In the genomic region with DNA sequence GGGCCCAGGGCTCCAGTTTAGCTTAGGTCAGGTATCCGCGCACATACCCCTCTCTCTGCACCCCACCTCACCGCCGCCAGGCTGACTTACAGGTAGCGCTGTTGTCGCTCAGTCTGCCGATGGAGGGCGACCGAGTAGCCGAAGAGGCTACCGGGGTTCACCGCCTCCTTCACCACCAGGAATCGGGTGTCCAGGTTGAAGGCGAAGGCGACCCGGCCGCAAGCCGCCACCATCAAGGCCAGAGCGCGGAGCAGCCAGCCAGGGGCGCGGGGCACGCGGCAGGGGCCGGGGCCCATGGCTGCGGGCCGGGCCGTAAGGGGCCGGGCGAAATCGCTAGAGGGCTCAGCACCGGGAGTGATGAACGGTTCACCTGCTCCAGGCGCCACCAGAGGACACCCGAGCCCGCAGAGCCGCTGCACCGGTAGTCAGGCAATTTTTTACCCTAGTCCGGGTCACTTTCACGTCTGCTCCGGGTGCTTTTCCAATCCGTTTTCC, we compare ENCODE assay signal across 8 mouse cellular contexts. TPM values are rescaled to one million over a fixed set of nuclear protein-coding genes. Genes with fewer than 3 reads are reported as not detected.
A peak's percentile ranks its signal among the peaks of the same experiment; 100 is the strongest.
DNase-seq lines count a peak whose midpoint lies in the region; ATAC-seq and TF ChIP-seq lines count a peak whose summit lies in the region.

No protein-coding gene starts in this region.

- no peaks in the 10 kb centered on the region for H3K36me3 ChIP-seq in intestine, postnatal 0 days (ENCODE audit: control insufficient read depth, insufficient read depth)
- H3K36me3 ChIP-seq in limb, embryonic 14.5 days (ENCODE audit: control insufficient read depth, insufficient read depth, low read length), result no peaks in the 10 kb centered on the region
- no peaks in the 10 kb centered on the region for H3K36me3 ChIP-seq in midbrain, embryonic 15.5 days (replicated peaks)
- no peaks in the 10 kb centered on the region for H3K36me3 ChIP-seq in stomach, embryonic 15.5 days

- 1% methylated on average over 42 of the region's 42 CpGs for WGBS in intestine, postnatal 0 days
- 0% methylated on average over 38 of the region's 42 CpGs for WGBS in limb, embryonic 14.5 days
- WGBS in midbrain, embryonic 15.5 days, result under 1% methylated on average over 42 of the region's 42 CpGs
- under 1% methylated on average over 42 of the region's 42 CpGs for WGBS in stomach, embryonic 15.5 days

- peak overlapping the region; percentile 73 for H3K4me2 ChIP-seq in intestine, postnatal 0 days (replicated peaks; ENCODE audit: low read depth)
- H3K4me2 ChIP-seq in limb, embryonic 14.5 days (replicated peaks; ENCODE audit: low read depth, low read length, severe bottlenecking), result peak overlapping the region; percentile 98
- H3K4me2 ChIP-seq in midbrain, embryonic 15.5 days, result peak overlapping the region; percentile 90
- H3K4me2 ChIP-seq in stomach, embryonic 15.5 days, result peak overlapping the region; percentile 90

- peak overlapping the region; percentile 76 for H3K4me3 ChIP-seq in gastrocnemius, adult 2 months
- H3K4me3 ChIP-seq in intestine, postnatal 0 days (ENCODE audit: low read depth, low read length), result peak overlapping the region; percentile 85
- peak overlapping the region; percentile 56 for H3K4me3 ChIP-seq in limb, embryonic 14.5 days (replicated peaks; ENCODE audit: low read length)
- peak overlapping the region; percentile 75 for H3K4me3 ChIP-seq in midbrain, embryonic 15.5 days
- H3K4me3 ChIP-seq in stomach, embryonic 15.5 days (replicated peaks), result peak overlapping the region; percentile 61

- peak; percentile 55 for DNase-seq in ovary, postnatal 36 days (ENCODE audit: low spot score)
- DNase-seq in ovary, postnatal 10 days (ENCODE audit: low spot score), result no peak
- DNase-seq in cerebellum, adult 9-11 months, result peak; percentile 83
- peak; percentile 64 for DNase-seq in gastrocnemius, adult 2 months
- peak; percentile 29 for DNase-seq in limb, embryonic 14.5 days (ENCODE audit: low spot score)

- peak; percentile 57 for TF ChIP-seq CTCF in gastrocnemius, adult 2 months (IDR thresholded peaks at IDR 0.05)
- TF ChIP-seq CTCF in intestine, postnatal 0 days (IDR thresholded peaks at IDR 0.05; ENCODE audit: low read depth), result peak; percentile 64

- H3K9ac ChIP-seq in intestine, postnatal 0 days (ENCODE audit: low read depth, low read length), result peak overlapping the region; percentile 90
- H3K9ac ChIP-seq in limb, embryonic 14.5 days (ENCODE audit: low read depth, low read length, severe bottlenecking), result peak overlapping the region; percentile 57
- H3K9ac ChIP-seq in midbrain, embryonic 15.5 days, result peak overlapping the region; percentile 75
- peak overlapping the region; percentile 61 for H3K9ac ChIP-seq in stomach, embryonic 15.5 days

- TF ChIP-seq POLR2A in limb, embryonic 14.5 days (IDR thresholded peaks at IDR 0.05; ENCODE audit: borderline replicate concordance, extremely low read depth, insufficient read depth, insufficient read length), result no peak

- 0 out of 2 replicates have a peak, but pooled peaks cover 18% of the 10 kb centered on the region for H3K4me1 ChIP-seq in intestine, postnatal 0 days (replicated peaks; ENCODE audit: control insufficient read depth, insufficient read depth, low read length)
- peaks cover 11% of the 10 kb centered on the region for H3K4me1 ChIP-seq in limb, embryonic 14.5 days (ENCODE audit: control insufficient read depth, insufficient read depth, low read length)
- H3K4me1 ChIP-seq in midbrain, embryonic 15.5 days, result peaks cover 29% of the 10 kb centered on the region
- peaks cover 69% of the 10 kb centered on the region for H3K4me1 ChIP-seq in stomach, embryonic 15.5 days

- H3K27ac ChIP-seq in gastrocnemius, adult 2 months, result peak overlapping the region; percentile 87
- H3K27ac ChIP-seq in intestine, postnatal 0 days (ENCODE audit: low read depth, low read length), result peak overlapping the region; percentile 99
- H3K27ac ChIP-seq in limb, embryonic 14.5 days (replicated peaks; ENCODE audit: low read depth, low read length), result no peak overlapping the region
- peak overlapping the region; percentile 82 for H3K27ac ChIP-seq in midbrain, embryonic 15.5 days
- peak overlapping the region; percentile 91 for H3K27ac ChIP-seq in stomach, embryonic 15.5 days

- intact Hi-C loops in gastrocnemius, adult 2 months (cut with DNase I), result loop anchor here (1.0 kb wide), 1 partner anchor 30 kb away; no protein-coding TSS in a partner anchor

- no peaks in the 10 kb centered on the region for H3K27me3 ChIP-seq in intestine, postnatal 0 days (replicated peaks; ENCODE audit: control insufficient read depth, insufficient read depth, low read length)
- H3K27me3 ChIP-seq in limb, embryonic 14.5 days (ENCODE audit: control insufficient read depth, insufficient read depth, low read length), result peaks cover 44% of the 10 kb centered on the region
- peaks cover 36% of the 10 kb centered on the region for H3K27me3 ChIP-seq in midbrain, embryonic 15.5 days (replicated peaks)
- peaks cover 12% of the 10 kb centered on the region; the same call in 1 of the 2 replicates for H3K27me3 ChIP-seq in stomach, embryonic 15.5 days (replicated peaks)

- ATAC-seq in intestine, postnatal 0 days, result peak; percentile 19
- peak; percentile 35 for ATAC-seq in limb, embryonic 14.5 days (ENCODE audit: low FRiP score, low read depth)
- ATAC-seq in midbrain, embryonic 15.5 days (replicated peaks), result peak; percentile 77
- peak; percentile 37 for ATAC-seq in stomach, embryonic 15.5 days (ENCODE audit: insufficient read depth, low FRiP score, low read depth)

- H3K9me3 ChIP-seq in intestine, postnatal 0 days (ENCODE audit: control insufficient read depth), result no peaks in the 10 kb centered on the region
- H3K9me3 ChIP-seq in limb, embryonic 14.5 days (ENCODE audit: control insufficient read depth, low read length), result no peaks in the 10 kb centered on the region
- H3K9me3 ChIP-seq in midbrain, embryonic 15.5 days, result no peaks in the 10 kb centered on the region
- no peaks in the 10 kb centered on the region for H3K9me3 ChIP-seq in stomach, embryonic 15.5 days

RNA-seq across cellular contexts. Expression of a gene that starts 0.5 kb away (rescaled TPM):
- total RNA-seq in gastrocnemius, adult 2 months (2021), result 1 to 10 TPM; 4.3 to 5.2 TPM
- polyA plus RNA-seq in intestine, postnatal 0 days (2015; fragmentation: Nextera tagmentation; extraction: Ambion mirVana), result 51.3 and 57.9 TPM in 2 replicates
- 12.7 and 14.3 TPM in 2 replicates for polyA plus RNA-seq in limb, embryonic 14.5 days (2012; rRNA removed)
- 8.6 and 10.0 TPM in 2 replicates for polyA plus RNA-seq in limb, embryonic 14.5 days (2014; fragmentation: Nextera tagmentation; extraction: Ambion mirVana)
- 17.2 and 17.4 TPM in 2 replicates for polyA plus RNA-seq in midbrain, embryonic 15.5 days (2015; fragmentation: Nextera tagmentation; extraction: Ambion mirVana)
- polyA plus RNA-seq in stomach, embryonic 15.5 days (2015; fragmentation: Nextera tagmentation; extraction: Ambion mirVana), result 23.8 and 24.1 TPM in 2 replicates

RNA-seq across cellular contexts. Expression of a gene that starts 34.9 kb away (rescaled TPM):
- total RNA-seq in gastrocnemius, adult 2 months (2021), result 100 to 1,000 TPM; 471 to 485 TPM
- polyA plus RNA-seq in intestine, postnatal 0 days (2015; fragmentation: Nextera tagmentation; extraction: Ambion mirVana), result 53.2 and 57.4 TPM in 2 replicates
- 29.6 and 36.3 TPM in 2 replicates for polyA plus RNA-seq in limb, embryonic 14.5 days (2012; rRNA removed)
- 34.9 and 38.8 TPM in 2 replicates for polyA plus RNA-seq in limb, embryonic 14.5 days (2014; fragmentation: Nextera tagmentation; extraction: Ambion mirVana)
- polyA plus RNA-seq in midbrain, embryonic 15.5 days (2015; fragmentation: Nextera tagmentation; extraction: Ambion mirVana), result 27.4 and 28.2 TPM in 2 replicates
- polyA plus RNA-seq in stomach, embryonic 15.5 days (2015; fragmentation: Nextera tagmentation; extraction: Ambion mirVana), result 30.2 and 35.1 TPM in 2 replicates

RNA-seq across cellular contexts. Expression of a gene that starts 43.8 kb away (rescaled TPM):
- not detected for total RNA-seq in gastrocnemius, adult 2 months (2021)
- polyA plus RNA-seq in intestine, postnatal 0 days (2015; fragmentation: Nextera tagmentation; extraction: Ambion mirVana), result 0.30 and 0.44 TPM in 2 replicates
- 8.3 and 8.6 TPM in 2 replicates for polyA plus RNA-seq in limb, embryonic 14.5 days (2012; rRNA removed)
- 14.3 and 16.3 TPM in 2 replicates for polyA plus RNA-seq in limb, embryonic 14.5 days (2014; fragmentation: Nextera tagmentation; extraction: Ambion mirVana)
- 0.17 and 0.20 TPM in 2 replicates for polyA plus RNA-seq in midbrain, embryonic 15.5 days (2015; fragmentation: Nextera tagmentation; extraction: Ambion mirVana)
- 1.9 and 2.0 TPM in 2 replicates for polyA plus RNA-seq in stomach, embryonic 15.5 days (2015; fragmentation: Nextera tagmentation; extraction: Ambion mirVana)

Comparison
In these comparisons a context has a peak if more than half of its experiments do, and no peak if none do; other contexts are left out.
1. ATAC-seq: peak in every context shown above with its lines; median percentile 77 in midbrain, embryonic 15.5 days; 37 in stomach, embryonic 15.5 days; 35 in limb, embryonic 14.5 days; 19 in intestine, postnatal 0 days.